Mouse (Mus musculus) liver, embryonic 12.5 days (tissue): Measurements from ENCODE around the gene Mrps36. TPM values are rescaled to one million over a fixed set of nuclear protein-coding genes. Genes with fewer than 3 reads are reported as not detected.

ENCODE experiments used
- ATAC-seq: fragments of 200-750 bp; cut with Nextera tagmentation; 2 replicates; pipeline ENCODE4 v1.8.0; 2017; ENCODE audit warnings: moderate number of reproducible peaks, mild to moderate bottlenecking, moderate library complexity
- H3K27ac ChIP-seq: fragments of 300-500 bp; sonication (generic); 2 replicates; pipeline ENCODE4 v1.5.1; 2016; ENCODE audit warnings: mild to moderate bottlenecking
- H3K27me3 ChIP-seq: fragments of 300-500 bp; sonication (generic); replicated peaks from 2 replicates; pipeline ENCODE4 v1.6.1; 2016; ENCODE audit warnings: mild to moderate bottlenecking, moderate library complexity
- H3K36me3 ChIP-seq: fragments of 300-500 bp; sonication (generic); 2 replicates; pipeline ENCODE4 v1.6.1; 2016; ENCODE audit warnings: mild to moderate bottlenecking, moderate library complexity
- H3K4me1 ChIP-seq: fragments of 300-500 bp; sonication (generic); 2 replicates; pipeline ENCODE4 v1.6.1; 2016
- H3K4me2 ChIP-seq: fragments of 300-500 bp; sonication (generic); 2 replicates; pipeline ENCODE4 v1.6.1; 2016; ENCODE audit warnings: mild to moderate bottlenecking, moderate library complexity
- H3K4me3 ChIP-seq: fragments of 300-500 bp; sonication (generic); 2 replicates; pipeline ENCODE4 v1.5.1; 2016; ENCODE audit warnings: mild to moderate bottlenecking, moderate library complexity
- H3K9ac ChIP-seq: fragments of 300-500 bp; sonication (generic); 2 replicates; pipeline ENCODE4 v1.6.1; 2016; ENCODE audit warnings: mild to moderate bottlenecking, moderate library complexity
- H3K9me3 ChIP-seq: fragments of 300-500 bp; sonication (generic); replicated peaks from 2 replicates; pipeline ENCODE4 v1.6.1; 2016; ENCODE audit warnings: mild to moderate bottlenecking, moderate library complexity
- WGBS: fragments of 180-500 bp; shearing (Covaris S2); methylation state at CpG from one replicate; pipeline ENCODE4 v1.1.7; 2016; ENCODE audit not compliant: insufficient replicate concordance; 5-methylcytosine and 5-hydroxymethylcytosine counted together
- polyA plus RNA-seq: library from polyadenylated mRNA; unstranded; fragments of >200 nt; fragmentation: Nextera tagmentation; extraction: Ambion mirVana; gene quantifications from 2 replicates; pipeline ENCODE4 v1.2.1, GENCODE M21; 2016

Mrps36 gene
- polyA plus RNA-seq, 1 experiment from 2014 or later, result 179 TPM

DNA sequence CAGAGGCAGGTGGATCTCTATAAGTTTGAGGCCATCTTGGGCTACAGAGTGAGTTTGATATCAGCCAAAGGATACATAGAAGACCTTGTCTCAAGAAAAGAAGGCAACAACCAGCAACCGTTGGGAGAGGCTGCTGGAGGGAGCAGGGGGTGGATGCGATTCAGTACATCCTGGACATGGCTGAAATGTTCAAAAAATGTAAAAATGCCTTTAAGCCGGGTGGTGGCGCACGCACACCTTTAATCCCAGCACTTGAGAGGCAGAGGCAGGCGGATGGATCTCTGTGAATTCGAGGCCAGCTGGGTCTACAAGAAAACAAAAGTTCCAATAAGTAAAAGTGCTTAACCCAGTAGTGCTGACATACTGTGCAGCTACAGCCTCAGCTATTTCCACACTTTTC lies 56.9 kb downstream of the Mrps36 start:
- no peak overlapping the region for H3K4me2 ChIP-seq
- H3K27me3 ChIP-seq, result no peaks in the 10 kb centered on the region
- no peak for ATAC-seq
- H3K4me3 ChIP-seq, result no peak overlapping the region
- H3K9ac ChIP-seq, result no peak overlapping the region
- peaks cover 11% of the 10 kb centered on the region for H3K36me3 ChIP-seq
- 43% methylated on average over 7 of the region's 7 CpGs for WGBS
- H3K27ac ChIP-seq, result no peak overlapping the region
- no peaks in the 10 kb centered on the region for H3K9me3 ChIP-seq
- H3K4me1 ChIP-seq, result no peaks in the 10 kb centered on the region

Other genes with a start within 250 kb of the Mrps36 start
- 6.7 and 6.9 TPM in 2 replicates for gene Ocln, start 191.9 kb downstream of the Mrps36 start, polyA plus RNA-seq
- 6.2 and 7.1 TPM in 2 replicates for gene Marveld2, start 127.7 kb downstream of the Mrps36 start, polyA plus RNA-seq
- 216 and 222 TPM in 2 replicates for gene Ak6, start 93.7 kb downstream of the Mrps36 start, polyA plus RNA-seq
- 20.0 and 20.3 TPM in 2 replicates for gene Rad17, start 93.6 kb downstream of the Mrps36 start, polyA plus RNA-seq
- gene Taf9, start 93.1 kb downstream of the Mrps36 start, polyA plus RNA-seq, result 17.8 and 17.9 TPM in 2 replicates
- 6.4 and 6.8 TPM in 2 replicates for gene Ccdc125, start 74.9 kb downstream of the Mrps36 start, polyA plus RNA-seq
- gene Cdk7, start 13.7 kb downstream of the Mrps36 start, polyA plus RNA-seq, result 60.1 TPM in 2 replicates
- 45.3 and 47.4 TPM in 2 replicates for gene Cenph, start 31.2 kb upstream of the Mrps36 start, polyA plus RNA-seq
- gene Ccnb1, start 41.9 kb upstream of the Mrps36 start, polyA plus RNA-seq, result 284 and 289 TPM in 2 replicates
- 40.8 and 45.1 TPM in 2 replicates for gene Slc30a5, start 88.8 kb upstream of the Mrps36 start, polyA plus RNA-seq